Mouse (Mus musculus): ENCODE results near the gene Ddb2. TPM values are rescaled to one million over a fixed set of nuclear protein-coding genes. Genes with fewer than 3 reads are reported as not detected.

Ddb2 gene
- polyA plus RNA-seq, 1 experiment = 1.2 TPM

DNA sequence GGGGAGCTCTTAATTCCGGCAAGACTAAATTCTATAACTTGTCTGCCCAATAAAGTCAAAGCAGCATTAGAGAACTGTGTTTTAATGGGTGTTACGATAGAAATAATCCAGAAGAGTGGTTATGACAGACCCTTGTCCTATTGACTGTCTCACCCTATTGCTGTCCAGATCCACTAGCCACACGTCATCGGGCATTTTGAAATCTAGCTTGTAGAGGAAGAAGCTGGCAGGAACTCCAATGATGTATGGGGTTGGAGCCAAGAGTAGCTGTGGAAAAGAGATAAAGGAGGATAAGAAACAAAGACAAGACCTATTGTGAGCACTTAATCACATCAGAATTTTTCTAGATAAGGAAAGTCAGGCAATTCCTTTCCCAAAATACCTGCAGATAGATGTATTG, 61.3 kb downstream of the Ddb2 start:
- Histone ChIP-seq H3ac (ENCODE audit: control insufficient read depth, insufficient read length, low read depth) (no peak overlapping the region), H3K79me2 (ENCODE audit: control insufficient read depth, insufficient read depth) (no peaks in the 10 kb centered on the region), H3K4me3 (ENCODE audit: insufficient read depth, poor library complexity, severe bottlenecking) (no peak overlapping the region), H3K79me3 (ENCODE audit: low read depth) (no peaks in the 10 kb centered on the region), H3K27me3 (ENCODE audit: control insufficient read depth, insufficient read depth, insufficient read length) (no peaks in the 10 kb centered on the region), H3K36me3 (ENCODE audit: control insufficient read depth, insufficient read depth) (peaks cover 17% of the 10 kb centered on the region)
- TF ChIP-seq FOSL1 (IDR thresholded peaks at IDR 0.05; ENCODE audit: insufficient read depth, low read length, poor library complexity, severe bottlenecking) (no peak), USF1 (IDR thresholded peaks at IDR 0.05; ENCODE audit: low read depth) (no peak), CTCF (IDR thresholded peaks at IDR 0.05; ENCODE audit: control insufficient read depth, insufficient read depth, insufficient read length) (no peak), MAX (IDR thresholded peaks at IDR 0.05) (no peak), MYOD1 (IDR thresholded peaks at IDR 0.05; ENCODE audit: control insufficient read depth, insufficient read length, low read depth) (no peak), MYOG (IDR thresholded peaks at IDR 0.05; ENCODE audit: control insufficient read depth, extremely low read depth, insufficient read length) (no peak), CEBPB (IDR thresholded peaks at IDR 0.05; ENCODE audit: low read depth) (no peak)

- peaks cover 28% of the 10 kb centered on the region for H3K36me3 ChIP-seq (ENCODE audit: control insufficient read depth, insufficient read depth)
Observed at GRCm38 (mm10) chr2:91169587-91170322, 67.0 kb downstream of the Ddb2 start.

DNA sequence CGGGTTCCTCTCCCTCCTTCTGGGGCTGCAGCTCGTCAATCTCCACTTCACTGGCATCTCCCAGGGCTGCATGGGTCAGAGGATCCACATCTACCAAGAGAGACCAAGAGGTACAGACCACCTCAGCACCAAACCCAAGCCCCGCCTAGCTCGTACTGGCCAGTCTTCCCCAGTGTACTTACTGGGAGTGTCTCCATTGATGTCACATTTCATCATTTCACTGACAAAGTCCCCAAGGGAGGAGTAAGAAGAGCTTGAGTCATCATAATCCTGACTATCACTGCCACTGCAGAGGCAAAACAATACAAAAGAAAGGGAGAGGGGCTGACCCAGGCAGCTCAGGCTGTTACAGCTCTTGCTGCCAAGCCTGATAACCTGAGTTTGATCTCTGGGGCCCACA, 69.2 kb downstream of the Ddb2 start:
- H3K79me2 ChIP-seq (ENCODE audit: control insufficient read depth, insufficient read depth) = no peaks in the 10 kb centered on the region
- H3K4me3 ChIP-seq (ENCODE audit: insufficient read depth, poor library complexity, severe bottlenecking) = no peak overlapping the region
- H3K79me3 ChIP-seq (ENCODE audit: low read depth) = no peaks in the 10 kb centered on the region
- peaks cover 34% of the 10 kb centered on the region for H3K36me3 ChIP-seq (ENCODE audit: control insufficient read depth, insufficient read depth)
- H3ac ChIP-seq (ENCODE audit: control insufficient read depth, insufficient read length, low read depth) = no peak overlapping the region
- no peaks in the 10 kb centered on the region for H3K27me3 ChIP-seq (ENCODE audit: control insufficient read depth, insufficient read depth, insufficient read length)
- TF ChIP-seq MYOG (IDR thresholded peaks at IDR 0.05; ENCODE audit: control insufficient read depth, extremely low read depth, insufficient read length) (no peak), CEBPB (IDR thresholded peaks at IDR 0.05; ENCODE audit: low read depth) (no peak), CTCF (IDR thresholded peaks at IDR 0.05; ENCODE audit: control insufficient read depth, insufficient read depth, insufficient read length) (no peak)

More at GRCm38 (mm10) chr2:91169587-91170322, 67.0 kb downstream of the Ddb2 start:
- TF ChIP-seq FOSL1 (IDR thresholded peaks at IDR 0.05; ENCODE audit: insufficient read depth, low read length, poor library complexity, severe bottlenecking) (no peak), MYOG (IDR thresholded peaks at IDR 0.05; ENCODE audit: control insufficient read depth, extremely low read depth, insufficient read length) (no peak), MAX (IDR thresholded peaks at IDR 0.05) (no peak)
- Histone ChIP-seq H3K79me2 (ENCODE audit: control insufficient read depth, insufficient read depth) (no peaks in the 10 kb centered on the region), H3K4me3 (ENCODE audit: insufficient read depth, poor library complexity, severe bottlenecking) (no peak overlapping the region), H3K27me3 (ENCODE audit: control insufficient read depth, insufficient read depth, insufficient read length) (no peaks in the 10 kb centered on the region), H3ac (ENCODE audit: control insufficient read depth, insufficient read length, low read depth) (no peak overlapping the region), H3K79me3 (ENCODE audit: low read depth) (no peaks in the 10 kb centered on the region)

- no peak overlapping the region for H3ac ChIP-seq (ENCODE audit: control insufficient read depth, insufficient read length, low read depth)
- no peaks in the 10 kb centered on the region for H3K79me3 ChIP-seq (ENCODE audit: low read depth)
- no peaks in the 10 kb centered on the region for H3K79me2 ChIP-seq (ENCODE audit: control insufficient read depth, insufficient read depth)
- TF ChIP-seq USF1 (IDR thresholded peaks at IDR 0.05; ENCODE audit: low read depth) (no peak), MYOG (IDR thresholded peaks at IDR 0.05; ENCODE audit: control insufficient read depth, extremely low read depth, insufficient read length) (no peak), CEBPB (IDR thresholded peaks at IDR 0.05; ENCODE audit: low read depth) (no peak), MYOD1 (IDR thresholded peaks at IDR 0.05; ENCODE audit: control insufficient read depth, insufficient read length, low read depth) (no peak), MAX (IDR thresholded peaks at IDR 0.05) (no peak), FOSL1 (IDR thresholded peaks at IDR 0.05; ENCODE audit: insufficient read depth, low read length, poor library complexity, severe bottlenecking) (no peak), CTCF (IDR thresholded peaks at IDR 0.05; ENCODE audit: control insufficient read depth, insufficient read depth, insufficient read length) (no peak)
- H3K36me3 ChIP-seq (ENCODE audit: control insufficient read depth, insufficient read depth) = peaks cover 38% of the 10 kb centered on the region
- H3K4me3 ChIP-seq (ENCODE audit: insufficient read depth, poor library complexity, severe bottlenecking) = no peak overlapping the region
- no peaks in the 10 kb centered on the region for H3K27me3 ChIP-seq (ENCODE audit: control insufficient read depth, insufficient read depth, insufficient read length)
Observed at GRCm38 (mm10) chr2:91164991-91165390, 71.8 kb downstream of the Ddb2 start.

- Histone ChIP-seq H3K79me2 (ENCODE audit: control insufficient read depth, insufficient read depth) (no peaks in the 10 kb centered on the region), H3ac (ENCODE audit: control insufficient read depth, insufficient read length, low read depth) (no peak overlapping the region), H3K79me3 (ENCODE audit: low read depth) (no peaks in the 10 kb centered on the region), H3K4me3 (ENCODE audit: insufficient read depth, poor library complexity, severe bottlenecking) (no peak overlapping the region), H3K36me3 (ENCODE audit: control insufficient read depth, insufficient read depth) (peaks cover 38% of the 10 kb centered on the region), H3K27me3 (ENCODE audit: control insufficient read depth, insufficient read depth, insufficient read length) (no peaks in the 10 kb centered on the region)
- TF ChIP-seq MYOD1 (IDR thresholded peaks at IDR 0.05; ENCODE audit: control insufficient read depth, insufficient read length, low read depth) (no peak), MYOG (IDR thresholded peaks at IDR 0.05; ENCODE audit: control insufficient read depth, extremely low read depth, insufficient read length) (no peak), FOSL1 (IDR thresholded peaks at IDR 0.05; ENCODE audit: insufficient read depth, low read length, poor library complexity, severe bottlenecking) (no peak), CTCF (IDR thresholded peaks at IDR 0.05; ENCODE audit: control insufficient read depth, insufficient read depth, insufficient read length) (no peak), USF1 (IDR thresholded peaks at IDR 0.05; ENCODE audit: low read depth) (no peak), CEBPB (IDR thresholded peaks at IDR 0.05; ENCODE audit: low read depth) (no peak), MAX (IDR thresholded peaks at IDR 0.05) (no peak)
Observed at GRCm38 (mm10) chr2:91163532-91163931, 73.2 kb downstream of the Ddb2 start.

- H3K79me3 ChIP-seq (ENCODE audit: low read depth) = no peaks in the 10 kb centered on the region
- H3K27me3 ChIP-seq (ENCODE audit: control insufficient read depth, insufficient read depth, insufficient read length) = no peaks in the 10 kb centered on the region
- TF ChIP-seq MAX (IDR thresholded peaks at IDR 0.05) (no peak), MYOD1 (IDR thresholded peaks at IDR 0.05; ENCODE audit: control insufficient read depth, insufficient read length, low read depth) (no peak), CEBPB (IDR thresholded peaks at IDR 0.05; ENCODE audit: low read depth) (no peak), CTCF (IDR thresholded peaks at IDR 0.05; ENCODE audit: control insufficient read depth, insufficient read depth, insufficient read length) (no peak), MYOG (IDR thresholded peaks at IDR 0.05; ENCODE audit: control insufficient read depth, extremely low read depth, insufficient read length) (no peak), USF1 (IDR thresholded peaks at IDR 0.05; ENCODE audit: low read depth) (no peak), FOSL1 (IDR thresholded peaks at IDR 0.05; ENCODE audit: insufficient read depth, low read length, poor library complexity, severe bottlenecking) (no peak)
- H3K36me3 ChIP-seq (ENCODE audit: control insufficient read depth, insufficient read depth) = peaks cover 34% of the 10 kb centered on the region
- H3K4me3 ChIP-seq (ENCODE audit: insufficient read depth, poor library complexity, severe bottlenecking) = no peak overlapping the region
- no peak overlapping the region for H3ac ChIP-seq (ENCODE audit: control insufficient read depth, insufficient read length, low read depth)
- H3K79me2 ChIP-seq (ENCODE audit: control insufficient read depth, insufficient read depth) = no peaks in the 10 kb centered on the region
Observed at GRCm38 (mm10) chr2:91162952-91163351, 73.8 kb downstream of the Ddb2 start.

Measured in C2C12 (cell line).